Mouse (Mus musculus) testis, adult 2 months (tissue): ENCODE data around the gene Gpr180.

Source experiments
- CTCF ChIP-seq: fragments of 200-500 bp; IDR thresholded peaks from 2 replicates; pipeline ENCODE4 v1.5.1; 2012; ENCODE audit warnings: low read depth, mild to moderate bottlenecking, inconsistent platforms, low read length, moderate library complexity; ENCODE audit not compliant: control insufficient read depth, insufficient read depth, insufficient replicate concordance
- POLR2A ChIP-seq: fragments of 200-500 bp; IDR thresholded peaks from 2 replicates; pipeline ENCODE4 v1.6.1; 2012; ENCODE audit warnings: low read depth, mild to moderate bottlenecking, inconsistent platforms, low read length, moderate library complexity; ENCODE audit not compliant: control insufficient read depth

GRCm38 (mm10) chr14:118113116-118113515, 23.8 kb upstream of the Gpr180 start:
- no peak for TF ChIP-seq CTCF
- no peak for TF ChIP-seq POLR2A
